Mouse (Mus musculus) ES-Bruce4 (cell line): Measurements from ENCODE around the gene Skp1a. TPM values are rescaled to one million over a fixed set of nuclear protein-coding genes. Genes with fewer than 3 reads are reported as not detected.
A peak's percentile ranks its signal among the peaks of the same experiment; 100 is the strongest.
"Not testable (repeated sequence)": the region's sequence is repeated elsewhere in the genome, so short reads cannot be mapped to it uniquely, and the experiment has no call there.

ENCODE experiments used
- H3K27ac ChIP-seq: 2 replicates; pipeline ENCODE4 v1.5.1; 2012; ENCODE audit warnings: low read length, inconsistent platforms; ENCODE audit not compliant: insufficient read depth
- H3K27me3 ChIP-seq: 2 replicates; pipeline ENCODE4 v1.6.1; 2012; ENCODE audit warnings: mild to moderate bottlenecking, low read length, inconsistent platforms; ENCODE audit not compliant: control insufficient read depth, poor library complexity, insufficient read depth, severe bottlenecking
- H3K36me3 ChIP-seq: 2 replicates; pipeline ENCODE4 v1.6.1; 2012; ENCODE audit warnings: inconsistent platforms, mild to moderate bottlenecking, low read length, moderate library complexity; ENCODE audit not compliant: control insufficient read depth, poor library complexity, insufficient read depth, severe bottlenecking
- H3K4me1 ChIP-seq: one replicate; pipeline ENCODE4 v1.8.1; 2011; ENCODE audit warnings: low read length; ENCODE audit not compliant: control insufficient read depth, insufficient read depth
- H3K4me3 ChIP-seq: 2 replicates; pipeline ENCODE4 v1.5.1; 2011; ENCODE audit warnings: low read depth, mild to moderate bottlenecking, low read length
- H3K9ac ChIP-seq: 2 replicates; pipeline ENCODE4 v1.6.1; 2012; ENCODE audit warnings: low read depth, mild to moderate bottlenecking, inconsistent platforms; ENCODE audit not compliant: poor library complexity, severe bottlenecking
- H3K9me3 ChIP-seq: replicated peaks from 2 replicates; pipeline ENCODE4 v1.6.1; 2012; ENCODE audit warnings: mild to moderate bottlenecking, low read length, inconsistent platforms; ENCODE audit not compliant: control insufficient read depth, poor library complexity, insufficient read depth, severe bottlenecking
- CTCF ChIP-seq: IDR thresholded peaks from one replicate; pipeline ENCODE4 v1.8.1; 2011; ENCODE audit warnings: low read depth, low read length
- EP300 ChIP-seq: IDR thresholded peaks from 2 replicates; pipeline ENCODE4 v1.6.1; 2011; ENCODE audit warnings: low read depth, low read length; ENCODE audit not compliant: insufficient read depth
- POLR2A ChIP-seq: IDR thresholded peaks from one replicate; pipeline ENCODE4 v1.8.1; 2011; ENCODE audit warnings: low read length; ENCODE audit not compliant: insufficient read depth
- polyA plus RNA-seq: library from polyadenylated mRNA; stranded (reverse); fragments of >200 nt; gene quantifications from 2 replicates; pipeline ENCODE4 v1.2.4, GENCODE M21; 2011; ENCODE audit warnings: low read depth; ENCODE audit not compliant: missing spikeins, insufficient read depth, insufficient read length

Gene Skp1a
- polyA plus RNA-seq: 589 and 680 TPM in 2 replicates

DNA sequence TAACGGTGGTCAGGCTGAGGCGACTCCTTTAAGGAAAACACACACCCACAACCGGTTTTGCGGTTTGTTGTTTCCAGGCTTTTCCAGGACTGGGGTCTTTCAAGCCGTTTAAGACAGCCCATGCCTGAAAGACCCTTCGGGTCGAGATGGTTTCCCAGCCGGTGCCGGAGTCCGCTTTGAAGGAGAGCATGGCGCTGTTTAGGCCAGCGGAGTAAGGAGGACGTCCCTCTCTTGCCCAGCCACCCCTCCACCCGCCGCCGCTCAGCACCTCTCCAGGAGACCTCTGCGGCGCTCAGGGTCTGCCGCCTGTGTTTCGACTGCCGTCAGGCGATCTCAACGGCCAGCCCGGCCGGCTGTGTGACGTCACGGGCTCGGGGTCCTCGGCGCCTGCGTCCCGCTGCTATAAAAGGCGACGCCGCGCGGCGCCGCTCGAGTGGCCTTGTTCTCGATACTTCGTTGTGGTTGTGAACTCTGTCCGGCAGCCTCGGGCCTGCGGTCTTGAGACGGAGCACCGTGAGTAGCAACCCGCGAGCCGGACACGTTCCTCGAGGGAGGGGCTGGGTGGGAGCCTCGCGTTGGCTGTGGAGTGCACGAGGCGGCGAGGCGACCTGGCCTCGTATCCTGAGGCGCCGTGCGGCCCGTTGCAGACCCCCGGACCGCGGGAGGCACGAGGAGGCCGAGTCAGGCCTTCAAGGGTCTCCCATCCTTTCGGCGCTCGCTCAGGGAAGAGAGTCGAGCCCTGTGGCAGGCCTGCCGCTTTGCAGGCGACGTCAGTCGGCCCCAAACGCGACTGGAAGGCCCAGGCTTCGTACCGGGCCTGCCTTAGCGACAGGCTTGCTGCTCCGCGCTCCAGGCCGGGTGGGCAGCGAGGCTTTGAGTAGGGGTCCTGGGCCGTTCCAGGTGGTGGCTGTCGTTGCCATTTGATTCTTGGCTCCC lies at the start of gene Skp1a:
TSS of gene Skp1a (plus strand) at position 390 of the 936 bp plus-strand sequence.
- no peaks in the 10 kb centered on the region for H3K27me3 ChIP-seq

GRCm38 (mm10) chr11:52196496-52197023 lies 35.2 kb upstream of the Skp1a start:
- not testable (repeated sequence) for H3K36me3 ChIP-seq, H3K9ac ChIP-seq, H3K4me1 ChIP-seq, H3K4me3 ChIP-seq, H3K27me3 ChIP-seq, H3K27ac ChIP-seq, H3K9me3 ChIP-seq

More for the DNA sequence above, at the start of gene Skp1a:
- Histone ChIP-seq H3K4me1 (peaks cover 6% of the 10 kb centered on the region), H3K4me3 (peak within 1 kb of the TSS; percentile 93), H3K9ac (peak within 1 kb of the TSS; percentile 88), H3K36me3 (peaks cover 15% of the 10 kb centered on the region; the same call in 1 of the 2 replicates), H3K9me3 (no peaks in the 10 kb centered on the region), H3K27ac (peak within 1 kb of the TSS; percentile 73)
- TF ChIP-seq POLR2A (peak; percentile 95), EP300 (0 out of 2 replicates have a peak, but pooled peaks have one; percentile 34), CTCF (no peak)

- H3K36me3 ChIP-seq: no peaks in the 10 kb centered on the region
- no peak within 1 kb of the TSS for H3K4me3 ChIP-seq
- no peak for TF ChIP-seq POLR2A
- TF ChIP-seq EP300: no peak
- no peak for TF ChIP-seq CTCF
- no peaks in the 10 kb centered on the region for H3K9me3 ChIP-seq
- H3K9ac ChIP-seq: no peak within 1 kb of the TSS
- H3K4me1 ChIP-seq: no peaks in the 10 kb centered on the region
- H3K27me3 ChIP-seq: no peaks in the 10 kb centered on the region
- no peak within 1 kb of the TSS for H3K27ac ChIP-seq
Measured at GRCm38 (mm10) chr11:52213887-52214286, 17.9 kb upstream of the Skp1a start, which contains the start of gene Olfr1371. TSS of gene Olfr1371 (minus strand) at chr11:52213987.

- Histone ChIP-seq H3K27me3 (no peaks in the 10 kb centered on the region), H3K27ac (no peak overlapping the region), H3K36me3 (no peaks in the 10 kb centered on the region), H3K4me3 (no peak overlapping the region), H3K4me1 (no peaks in the 10 kb centered on the region), H3K9me3 (no peaks in the 10 kb centered on the region), H3K9ac (no peak overlapping the region)
- TF ChIP-seq CTCF: peak; percentile 97
- no peak for TF ChIP-seq EP300
- no peak for TF ChIP-seq POLR2A
Measured at GRCm38 (mm10) chr11:52220282-52220681, 11.5 kb upstream of the Skp1a start.

DNA sequence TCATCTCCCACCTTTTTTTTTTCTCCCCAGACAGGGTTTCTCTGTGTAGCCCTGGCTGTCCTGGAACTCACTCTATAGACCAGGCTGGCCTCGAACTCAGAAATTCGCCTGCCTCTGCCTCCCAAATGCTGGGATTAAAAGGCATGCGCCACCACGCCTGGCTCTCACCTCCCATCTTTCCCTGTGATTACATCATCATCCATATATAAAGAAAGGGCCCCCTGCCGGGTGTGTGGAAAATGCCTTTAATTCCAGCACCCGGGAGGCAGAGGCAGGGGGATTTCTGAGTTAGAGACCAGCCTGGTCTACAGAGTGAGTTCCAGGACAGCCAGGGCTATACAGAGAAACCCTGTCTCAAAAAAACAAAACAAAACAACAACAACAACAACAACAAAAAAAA lies 9.9 kb upstream of the Skp1a start:
- H3K9me3 ChIP-seq, H3K4me1 ChIP-seq, H3K36me3 ChIP-seq, H3K27ac ChIP-seq, H3K27me3 ChIP-seq, H3K9ac ChIP-seq, H3K4me3 ChIP-seq: not testable (repeated sequence)

GRCm38 (mm10) chr11:52222891-52223290 lies 8.9 kb upstream of the Skp1a start:
- Histone ChIP-seq H3K27me3 (no peaks in the 10 kb centered on the region), H3K27ac (no peak overlapping the region), H3K9ac (no peak overlapping the region), H3K4me3 (no peak overlapping the region), H3K4me1 (peaks cover 6% of the 10 kb centered on the region), H3K9me3 (no peaks in the 10 kb centered on the region), H3K36me3 (no peaks in the 10 kb centered on the region)
- TF ChIP-seq EP300 (no peak), POLR2A (no peak), CTCF (no peak)
